Comparison of ENCODE assay signal across 8 mouse cellular contexts in genomic region chr4:98758012-98758821, GRCm38 (mm10). TPM values are rescaled to one million over a fixed set of nuclear protein-coding genes. Genes with fewer than 3 reads are reported as not detected.
DNase-seq lines count a peak whose midpoint lies in the region; ATAC-seq and TF ChIP-seq lines count a peak whose summit lies in the region.

No protein-coding gene starts in this region.

- peak overlapping the region; percentile 81 for H3K27ac ChIP-seq in intestine, embryonic 14.5 days (ENCODE audit: low read depth)
- H3K27ac ChIP-seq in intestine, postnatal 0 days (ENCODE audit: low read depth, low read length): no peak overlapping the region
- no peak overlapping the region for H3K27ac ChIP-seq in hindbrain, embryonic 14.5 days
- no peak overlapping the region for H3K27ac ChIP-seq in midbrain, embryonic 14.5 days (replicated peaks; ENCODE audit: low read depth, low read length)

- H3K27me3 ChIP-seq in intestine, embryonic 14.5 days (replicated peaks; ENCODE audit: control insufficient read depth, insufficient read depth, low read length): no peaks in the 10 kb centered on the region
- H3K27me3 ChIP-seq in intestine, postnatal 0 days (replicated peaks; ENCODE audit: control insufficient read depth, insufficient read depth, low read length): no peaks in the 10 kb centered on the region
- H3K27me3 ChIP-seq in hindbrain, embryonic 14.5 days (ENCODE audit: control insufficient read depth, insufficient read depth, low read length): no peaks in the 10 kb centered on the region
- no peaks in the 10 kb centered on the region for H3K27me3 ChIP-seq in midbrain, embryonic 14.5 days (ENCODE audit: control insufficient read depth, insufficient read depth, low read length)

- H3K36me3 ChIP-seq in intestine, embryonic 14.5 days (ENCODE audit: control insufficient read depth, insufficient read depth, low read length): peaks cover 8% of the 10 kb centered on the region; the same call in 1 of the 2 replicates
- no peaks in the 10 kb centered on the region for H3K36me3 ChIP-seq in intestine, postnatal 0 days (ENCODE audit: control insufficient read depth, insufficient read depth)
- no peaks in the 10 kb centered on the region for H3K36me3 ChIP-seq in hindbrain, embryonic 14.5 days (replicated peaks; ENCODE audit: control insufficient read depth, insufficient read depth)
- no peaks in the 10 kb centered on the region for H3K36me3 ChIP-seq in midbrain, embryonic 14.5 days (ENCODE audit: control insufficient read depth, insufficient read depth, low read length)

- no peak overlapping the region for H3K4me3 ChIP-seq in intestine, embryonic 14.5 days (ENCODE audit: low read depth, low read length)
- H3K4me3 ChIP-seq in intestine, postnatal 0 days (ENCODE audit: low read depth, low read length): no peak overlapping the region
- no peak overlapping the region for H3K4me3 ChIP-seq in hindbrain, embryonic 14.5 days (replicated peaks; ENCODE audit: low read length)
- H3K4me3 ChIP-seq in midbrain, embryonic 14.5 days (replicated peaks; ENCODE audit: low read depth, low read length): no peak overlapping the region

- peaks cover 8% of the 10 kb centered on the region; the same call in 1 of the 2 replicates for H3K4me1 ChIP-seq in intestine, embryonic 14.5 days (replicated peaks; ENCODE audit: control insufficient read depth, insufficient read depth, low read length)
- H3K4me1 ChIP-seq in intestine, postnatal 0 days (replicated peaks; ENCODE audit: control insufficient read depth, insufficient read depth, low read length): no peaks in the 10 kb centered on the region
- 0 out of 2 replicates have a peak, but pooled peaks cover 5% of the 10 kb centered on the region for H3K4me1 ChIP-seq in hindbrain, embryonic 14.5 days (replicated peaks; ENCODE audit: control insufficient read depth, insufficient read depth, low read length)
- H3K4me1 ChIP-seq in midbrain, embryonic 14.5 days (ENCODE audit: control insufficient read depth, insufficient read depth, low read length): peaks cover 12% of the 10 kb centered on the region; the same call in 1 of the 2 replicates

- peak; percentile 74 for DNase-seq in intestine, embryonic 14.5 days (ENCODE audit: low spot score)
- peak; percentile 29 to 32 for DNase-seq in cerebellum, postnatal 36 days
- peak; percentile 41 for DNase-seq in hindbrain, embryonic 14.5 days (ENCODE audit: low spot score)
- no peak for DNase-seq in midbrain, embryonic 14.5 days
- DNase-seq in gastrocnemius, postnatal 25 days: no peak
- DNase-seq in right cerebral cortex, postnatal 4 days: no peak
- DNase-seq in yolk sac, embryonic 10.5 days (ENCODE audit: low spot score): no peak

- H3K4me2 ChIP-seq in intestine, embryonic 14.5 days (ENCODE audit: low read length): no peak overlapping the region
- H3K4me2 ChIP-seq in intestine, postnatal 0 days (replicated peaks; ENCODE audit: low read depth): no peak overlapping the region
- no peak overlapping the region for H3K4me2 ChIP-seq in hindbrain, embryonic 14.5 days (replicated peaks)
- no peak overlapping the region for H3K4me2 ChIP-seq in midbrain, embryonic 14.5 days (ENCODE audit: low read length)

- no peak overlapping the region for H3K9ac ChIP-seq in intestine, embryonic 14.5 days (ENCODE audit: low read length)
- no peak overlapping the region for H3K9ac ChIP-seq in intestine, postnatal 0 days (ENCODE audit: low read depth, low read length)
- H3K9ac ChIP-seq in hindbrain, embryonic 14.5 days: no peak overlapping the region
- no peak overlapping the region for H3K9ac ChIP-seq in midbrain, embryonic 14.5 days (replicated peaks; ENCODE audit: low read length)

- TF ChIP-seq CTCF in intestine, postnatal 0 days (IDR thresholded peaks at IDR 0.05; ENCODE audit: low read depth): no peak

- WGBS in intestine, embryonic 14.5 days: 18% methylated on average over 4 of the region's 4 CpGs
- WGBS in intestine, postnatal 0 days: 48% methylated on average over 4 of the region's 4 CpGs
- 32% methylated on average over 4 of the region's 4 CpGs for WGBS in hindbrain, embryonic 14.5 days
- 62% methylated on average over 4 of the region's 4 CpGs for WGBS in midbrain, embryonic 14.5 days

- no peaks in the 10 kb centered on the region for H3K9me3 ChIP-seq in intestine, embryonic 14.5 days (ENCODE audit: control insufficient read depth, low read length)
- H3K9me3 ChIP-seq in intestine, postnatal 0 days (ENCODE audit: control insufficient read depth): no peaks in the 10 kb centered on the region
- H3K9me3 ChIP-seq in hindbrain, embryonic 14.5 days (ENCODE audit: control insufficient read depth, low read length): no peaks in the 10 kb centered on the region
- H3K9me3 ChIP-seq in midbrain, embryonic 14.5 days (ENCODE audit: control insufficient read depth, low read length): no peaks in the 10 kb centered on the region

- peak; percentile 85 for ATAC-seq in intestine, embryonic 14.5 days (replicated peaks; ENCODE audit: low FRiP score, low TSS enrichment, low read depth)
- ATAC-seq in intestine, postnatal 0 days: no peak
- ATAC-seq in hindbrain, embryonic 14.5 days (ENCODE audit: low FRiP score): peak; percentile 64
- ATAC-seq in midbrain, embryonic 14.5 days (ENCODE audit: low FRiP score, low TSS enrichment): peak; percentile 32; the same call in 1 of the 2 replicates

RNA-seq across cellular contexts. Expression of gene L1td1, which starts 31.7 kb away (rescaled TPM):
- polyA plus RNA-seq in intestine, embryonic 14.5 days (2014; fragmentation: Nextera tagmentation; extraction: Ambion mirVana): 0.60 and 0.74 TPM in 2 replicates
- polyA plus RNA-seq in intestine, postnatal 0 days (2015; fragmentation: Nextera tagmentation; extraction: Ambion mirVana): not detected in 2 replicates
- not detected in 2 replicates for polyA plus RNA-seq in hindbrain, embryonic 14.5 days (2014; fragmentation: Nextera tagmentation; extraction: Ambion mirVana)
- 0.07 TPM in 1 of 2 replicates, not detected in the other for polyA plus RNA-seq in midbrain, embryonic 14.5 days (2014; fragmentation: Nextera tagmentation; extraction: Ambion mirVana)
- not detected for total RNA-seq in gastrocnemius, postnatal 25 days (2021)

RNA-seq across cellular contexts. Expression of gene Kank4, which starts 59.1 kb away (rescaled TPM):
- polyA plus RNA-seq in intestine, embryonic 14.5 days (2014; fragmentation: Nextera tagmentation; extraction: Ambion mirVana): 2.9 and 3.3 TPM in 2 replicates
- polyA plus RNA-seq in intestine, postnatal 0 days (2015; fragmentation: Nextera tagmentation; extraction: Ambion mirVana): 0.31 and 0.34 TPM in 2 replicates
- 0.95 and 1.0 TPM in 2 replicates for polyA plus RNA-seq in hindbrain, embryonic 14.5 days (2014; fragmentation: Nextera tagmentation; extraction: Ambion mirVana)
- polyA plus RNA-seq in midbrain, embryonic 14.5 days (2014; fragmentation: Nextera tagmentation; extraction: Ambion mirVana): 0.36 and 0.50 TPM in 2 replicates
- 1 to 10 TPM; 1.1 to 2.6 TPM for total RNA-seq in gastrocnemius, postnatal 25 days (2021)

Comparison
In these comparisons a context has a peak if more than half of its experiments do, and no peak if none do; other contexts are left out.
1. DNase-seq: peak in intestine, embryonic 14.5 days (single experiment), cerebellum, postnatal 36 days (2 of 2) and hindbrain, embryonic 14.5 days (single experiment); none in midbrain, embryonic 14.5 days (single experiment), gastrocnemius, postnatal 25 days (single experiment), right cerebral cortex, postnatal 4 days (single experiment) and yolk sac, embryonic 10.5 days (single experiment).